Mouse (Mus musculus): ENCODE measurements around the gene Pnmal2.
"Not testable (repeated sequence)": the region's sequence is repeated elsewhere in the genome, so short reads cannot be mapped to it uniquely, and the experiment has no call there.

The Pnmal2 gene

DNA sequence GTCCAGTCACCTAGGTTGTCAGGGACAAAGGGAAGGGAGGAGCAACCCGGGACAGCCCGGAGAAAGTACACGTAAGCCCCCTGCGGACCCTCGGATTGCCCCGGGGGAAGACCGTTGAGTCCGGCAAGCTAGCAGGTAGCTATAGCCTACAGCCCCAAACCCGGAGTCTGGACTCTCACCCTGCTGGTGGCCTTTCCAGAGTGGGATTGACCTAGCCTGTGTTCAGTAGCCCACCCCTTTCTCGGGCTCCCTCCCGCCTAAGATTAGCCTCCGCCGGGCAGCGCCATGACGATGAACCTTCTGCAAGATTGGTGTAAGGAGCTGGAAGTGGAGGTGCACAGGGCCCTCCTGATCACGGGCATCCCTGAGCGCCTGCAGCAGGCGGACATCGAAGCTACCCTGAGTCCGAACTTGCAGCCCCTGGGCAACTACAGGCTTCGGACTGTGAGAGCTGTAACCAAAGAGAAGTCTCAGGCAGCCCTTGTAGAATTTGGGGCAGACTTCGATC is 380 bp downstream of the Pnmal2 start:
- DNase-seq (ENCODE audit: extremely low spot score): no peak

DNA sequence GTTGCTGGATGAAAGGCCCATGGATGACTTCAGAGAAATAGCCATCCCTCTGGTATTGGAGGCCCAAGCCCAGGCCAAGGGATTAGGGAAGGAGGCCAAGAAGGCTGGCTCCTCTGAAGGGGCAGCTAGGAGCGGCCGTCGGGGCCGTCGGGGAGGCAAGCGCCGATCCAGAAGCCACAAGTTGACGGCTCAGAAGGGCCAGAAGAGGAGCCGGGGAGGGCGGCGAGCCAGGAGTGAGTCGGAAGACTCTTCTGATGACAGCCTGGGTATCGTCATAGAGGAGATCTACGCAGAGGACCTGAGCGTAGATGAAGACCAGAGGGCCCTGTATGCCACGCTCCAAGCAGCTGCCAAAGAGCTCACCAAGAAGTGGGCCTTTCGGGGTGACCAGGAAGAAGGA is 937 bp downstream of the Pnmal2 start:
- no peak for DNase-seq (ENCODE audit: extremely low spot score)

DNA sequence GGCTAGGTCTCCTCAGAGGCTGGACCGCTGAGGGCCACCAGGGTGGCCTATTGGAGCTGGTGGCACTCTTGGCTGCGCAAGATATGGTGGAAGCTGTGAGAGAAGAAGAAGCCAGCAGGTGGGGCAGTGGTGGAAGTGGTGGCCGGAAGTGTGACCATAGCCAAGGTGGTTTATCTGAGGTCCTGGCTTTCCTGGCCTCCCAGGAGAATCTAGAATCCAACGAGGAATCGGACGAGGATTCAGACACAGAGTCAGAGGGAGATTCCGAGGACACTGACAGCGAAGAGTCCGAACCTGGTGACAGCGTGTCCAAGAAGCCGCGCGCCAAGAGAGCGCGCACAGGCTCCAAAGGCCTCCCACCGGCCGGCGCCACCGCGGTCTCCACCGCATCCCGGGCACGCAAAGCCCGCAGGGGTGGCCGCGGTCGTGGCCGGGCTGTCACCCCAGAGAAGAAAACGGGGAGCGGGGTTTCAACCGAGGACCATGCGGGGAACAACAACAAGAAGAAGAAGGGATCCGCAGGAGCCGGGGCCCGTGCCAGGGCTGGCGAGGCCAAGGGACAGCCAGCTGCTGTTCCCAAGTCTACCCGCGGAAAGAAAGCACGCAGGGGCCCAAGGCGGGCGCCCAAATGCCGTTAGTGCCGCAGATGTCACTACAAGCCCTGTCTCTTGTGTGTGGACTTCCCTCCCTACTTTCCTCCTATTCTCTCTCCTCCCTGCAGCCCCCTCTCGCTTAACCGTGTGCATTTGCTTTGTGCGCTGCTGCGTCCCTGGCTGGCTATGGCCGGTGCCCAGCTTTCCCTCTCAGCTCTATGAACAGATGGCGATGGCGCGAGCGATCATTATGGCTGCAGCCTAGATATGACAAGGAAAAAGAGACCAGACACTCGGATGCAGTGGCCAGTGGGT is 2.2 kb downstream of the Pnmal2 start:
- no peak for DNase-seq (ENCODE audit: extremely low spot score)

DNA sequence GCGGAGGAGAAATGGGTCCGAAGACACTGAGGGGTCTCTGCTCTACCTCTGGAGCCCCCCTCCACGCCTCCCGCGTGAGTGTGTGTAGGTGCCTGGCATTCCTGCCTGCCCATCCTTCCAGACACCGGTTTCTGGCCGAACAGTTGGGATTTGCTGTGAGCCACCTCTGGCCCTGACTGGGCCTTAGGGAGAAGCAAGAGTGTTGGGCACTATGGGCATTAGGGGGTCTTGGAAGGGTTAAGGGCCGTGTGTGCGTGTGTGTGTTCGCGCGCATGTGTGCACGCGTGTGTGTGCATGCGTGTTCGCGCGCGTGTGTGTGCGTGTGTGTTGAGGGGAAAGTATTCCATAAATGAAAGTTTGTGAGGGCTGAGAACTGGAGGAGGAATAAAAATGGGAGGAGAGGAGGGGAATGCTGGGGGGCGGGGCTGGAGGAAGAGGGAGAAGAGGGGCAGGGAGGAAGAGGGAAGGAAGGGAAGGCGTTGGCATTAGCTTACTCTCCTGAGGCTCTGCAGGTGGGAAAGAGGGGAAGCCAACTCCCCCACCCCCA is 2.9 kb downstream of the Pnmal2 start:
- no peak for DNase-seq (ENCODE audit: extremely low spot score)

DNA sequence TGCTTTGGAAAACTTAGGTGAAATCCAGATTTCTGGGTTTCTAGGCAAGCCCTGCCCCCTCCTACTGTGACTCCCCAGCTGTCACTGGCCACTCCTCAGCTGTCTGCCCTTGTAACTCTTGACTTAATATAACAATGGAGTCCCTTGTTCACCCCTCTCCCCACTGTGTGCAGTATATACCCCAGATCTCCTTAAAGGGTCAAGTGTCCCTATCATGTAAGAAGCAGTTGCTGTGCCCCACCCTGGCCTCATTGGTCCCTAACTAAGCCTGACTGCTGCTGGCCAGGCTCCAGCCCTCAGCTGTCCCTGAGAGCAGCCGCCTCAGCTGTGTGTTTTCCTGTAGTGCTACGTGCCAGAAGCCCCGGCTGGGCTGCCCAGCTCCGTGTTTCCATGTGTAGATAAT is 3.5 kb downstream of the Pnmal2 start:
- DNase-seq (ENCODE audit: extremely low spot score): no peak

DNA sequence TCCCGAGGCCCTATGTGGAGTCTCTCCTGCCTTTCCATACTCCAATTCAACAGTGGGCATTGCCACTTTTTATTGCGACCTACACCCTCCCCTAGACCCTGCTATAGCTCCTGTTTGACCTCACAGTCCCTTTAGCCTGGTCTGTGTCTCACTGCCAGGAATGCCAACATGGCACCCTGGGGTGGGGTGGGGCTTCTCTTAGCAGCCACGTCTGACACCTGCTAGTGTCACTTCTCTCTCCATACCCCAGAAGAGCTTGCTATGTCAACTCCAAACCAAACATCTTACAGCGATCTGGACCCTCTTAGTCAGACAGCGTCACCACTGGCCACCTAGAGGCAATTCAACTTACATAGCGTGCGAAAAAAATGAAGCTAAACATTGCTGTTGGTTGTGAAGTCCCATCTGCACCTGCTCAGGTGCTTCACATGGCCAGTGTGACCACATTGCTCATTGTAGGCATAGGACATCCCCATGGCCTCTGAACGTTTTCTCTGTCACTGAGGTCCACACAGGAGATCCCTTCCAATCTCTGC is 4.5 kb downstream of the Pnmal2 start:
- DNase-seq (ENCODE audit: extremely low spot score): no peak

DNA sequence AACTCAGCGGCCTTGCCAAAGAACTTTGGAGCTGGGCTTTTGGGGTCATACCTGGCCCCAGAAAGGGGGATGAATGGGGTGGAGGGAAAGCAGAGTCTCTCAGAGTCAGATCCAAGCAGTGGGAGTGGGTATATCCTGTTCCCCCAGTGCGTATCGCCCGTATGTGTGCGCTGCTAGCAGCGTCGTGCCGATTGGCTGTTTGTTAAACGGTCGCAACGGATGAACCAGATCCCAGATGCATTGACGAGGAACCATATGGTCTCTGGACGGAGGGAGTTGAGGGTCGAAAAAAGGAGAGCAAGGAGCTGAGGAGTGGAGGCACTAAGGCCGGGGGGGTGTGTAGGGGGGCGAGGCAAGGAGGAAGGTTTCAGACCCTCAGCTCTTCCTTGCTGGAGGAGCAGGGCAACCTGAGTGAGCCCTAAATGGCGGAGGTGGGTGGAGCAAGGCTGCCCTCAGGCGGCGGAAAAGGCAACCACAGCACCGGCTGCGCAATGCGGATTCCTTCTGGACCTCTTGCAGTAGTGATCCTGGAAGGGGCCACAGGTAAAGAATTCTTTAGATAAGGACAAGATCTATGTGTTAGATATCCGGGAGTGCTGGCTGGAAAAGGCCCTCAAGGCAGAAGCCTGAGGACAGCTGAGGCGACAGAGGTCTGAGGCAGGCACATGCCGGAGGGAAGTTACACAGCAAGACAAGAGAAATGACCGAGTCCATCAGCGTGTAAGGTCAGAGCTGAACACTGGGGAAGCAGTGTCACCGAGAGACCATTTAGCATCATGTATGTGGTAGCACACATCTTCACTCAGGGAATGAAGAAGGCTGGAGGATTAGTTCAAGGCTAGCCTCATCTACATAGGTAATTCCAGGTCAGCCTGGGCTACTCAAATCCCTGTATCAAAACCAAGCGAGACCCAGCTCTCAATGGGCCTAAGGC is 5.7 kb downstream of the Pnmal2 start:
- DNase-seq (ENCODE audit: extremely low spot score): peak; percentile 86

DNA sequence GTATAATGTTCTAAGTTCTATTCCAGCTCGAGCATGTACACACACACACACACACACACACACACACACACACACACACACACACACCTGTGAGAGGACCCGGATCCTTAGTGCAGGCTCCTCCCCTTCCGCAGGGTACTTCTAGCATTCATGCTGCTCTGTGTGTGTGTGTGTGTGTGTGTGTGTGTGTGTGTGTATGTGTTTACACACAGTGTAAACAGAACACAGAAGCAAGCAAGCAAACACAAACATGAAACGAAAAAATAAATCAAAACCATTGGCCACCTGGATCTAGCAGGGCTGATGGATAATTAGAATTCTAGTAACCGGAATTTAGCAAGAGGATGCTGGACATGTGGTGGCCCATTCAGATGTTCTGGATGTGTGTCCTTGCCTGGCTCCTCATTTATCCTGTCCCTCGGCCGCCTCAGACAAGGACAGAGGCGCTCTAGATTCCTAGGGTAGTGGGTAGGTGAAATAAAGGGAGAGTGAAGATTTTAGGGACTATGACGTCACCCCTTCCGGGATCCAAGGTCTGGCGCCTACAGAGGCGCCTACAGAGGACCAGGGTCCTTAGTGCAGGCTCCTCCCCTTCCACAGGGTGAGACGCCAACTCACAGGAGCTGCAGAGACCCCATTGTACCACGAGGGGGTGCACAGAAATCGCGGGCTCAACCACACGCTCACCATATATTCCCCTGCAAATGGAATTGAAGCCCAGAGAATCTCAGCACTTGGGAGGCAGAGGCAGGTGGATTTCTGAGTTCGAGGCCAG is 6.6 kb downstream of the Pnmal2 start:
- DNase-seq (ENCODE audit: extremely low spot score): peak; percentile 85

DNA sequence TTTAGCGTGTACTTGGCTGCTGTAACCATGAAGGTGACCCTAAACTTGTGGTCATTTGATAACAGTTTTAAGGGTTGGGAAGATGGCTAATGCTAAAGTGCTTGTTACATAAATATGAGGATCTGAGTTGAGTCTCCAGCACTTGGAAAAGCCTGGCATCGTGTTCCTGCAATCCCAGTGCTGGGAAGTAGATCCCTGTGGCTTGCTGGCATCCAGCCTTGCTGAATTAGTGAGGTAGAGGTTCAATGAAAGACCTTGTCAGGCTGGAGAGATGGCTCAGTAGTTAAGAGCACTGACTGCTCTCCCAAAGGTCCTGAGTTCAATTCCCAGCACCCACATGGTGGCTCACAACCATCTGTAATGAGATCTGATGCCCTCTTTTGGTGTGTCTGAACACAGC is 9.3 kb downstream of the Pnmal2 start:
- not testable (repeated sequence) for DNase-seq (ENCODE audit: extremely low spot score)

DNA sequence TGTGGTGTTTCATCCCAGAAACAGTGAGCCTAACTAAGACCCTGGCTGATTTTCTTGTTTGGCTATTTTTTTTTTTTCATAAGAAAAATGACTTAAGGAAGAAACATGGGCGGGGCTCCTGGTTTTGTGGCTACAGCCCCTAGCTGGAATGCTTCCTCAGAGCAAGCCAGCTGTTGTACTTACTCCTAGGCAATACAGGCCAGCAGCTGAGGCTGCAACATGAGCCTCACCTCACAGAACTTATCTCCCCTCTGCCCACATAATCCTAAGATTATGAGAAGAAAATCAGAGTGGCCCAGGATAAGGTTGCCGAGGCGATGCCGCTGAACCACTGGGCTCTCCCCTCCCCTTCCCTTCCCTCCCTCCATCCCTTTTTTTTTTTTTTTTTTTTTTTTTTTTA is 11.2 kb downstream of the Pnmal2 start:
- no peak for DNase-seq (ENCODE audit: extremely low spot score)

DNA sequence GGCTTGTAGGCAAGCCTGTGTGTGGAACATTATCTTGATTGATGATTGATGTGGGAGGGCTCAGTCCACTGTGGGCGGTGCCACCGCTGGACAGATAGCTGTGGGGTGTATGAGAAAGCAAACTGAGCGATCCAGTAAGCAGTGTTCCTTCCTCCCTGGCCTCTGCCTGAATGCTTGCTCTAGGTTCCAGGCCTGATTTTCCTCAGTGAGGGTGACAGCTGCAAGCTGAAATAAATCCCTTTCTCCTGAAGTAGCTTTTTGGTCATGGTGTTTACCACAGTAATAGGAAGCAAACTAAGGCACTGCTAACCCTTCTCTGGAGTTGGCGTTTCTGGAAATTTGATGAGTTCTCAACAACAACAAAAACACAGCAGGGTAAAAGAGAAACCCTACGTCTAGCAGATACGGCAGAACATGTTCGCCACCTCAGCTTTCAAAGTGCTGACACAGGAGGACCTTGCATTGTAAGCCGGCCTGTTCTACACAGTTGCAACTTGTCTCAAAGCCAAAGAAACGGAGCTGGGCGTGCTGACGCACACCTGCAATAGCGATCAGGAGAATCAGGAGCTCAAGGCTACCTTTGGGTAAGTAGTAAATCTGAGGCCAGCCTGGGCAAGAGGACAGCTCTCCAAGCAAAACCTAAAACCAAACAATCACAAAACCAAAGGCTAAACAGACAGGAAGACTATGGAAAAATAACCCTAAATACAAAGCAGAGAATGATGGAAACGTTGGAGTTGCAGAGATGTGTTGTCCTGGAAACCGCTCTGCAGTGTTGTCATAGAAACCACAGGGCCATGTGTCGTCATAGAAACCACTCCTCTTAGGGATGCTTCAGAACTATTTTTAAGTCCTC is 12.2 kb downstream of the Pnmal2 start:
- no peak for DNase-seq (ENCODE audit: extremely low spot score)

DNA sequence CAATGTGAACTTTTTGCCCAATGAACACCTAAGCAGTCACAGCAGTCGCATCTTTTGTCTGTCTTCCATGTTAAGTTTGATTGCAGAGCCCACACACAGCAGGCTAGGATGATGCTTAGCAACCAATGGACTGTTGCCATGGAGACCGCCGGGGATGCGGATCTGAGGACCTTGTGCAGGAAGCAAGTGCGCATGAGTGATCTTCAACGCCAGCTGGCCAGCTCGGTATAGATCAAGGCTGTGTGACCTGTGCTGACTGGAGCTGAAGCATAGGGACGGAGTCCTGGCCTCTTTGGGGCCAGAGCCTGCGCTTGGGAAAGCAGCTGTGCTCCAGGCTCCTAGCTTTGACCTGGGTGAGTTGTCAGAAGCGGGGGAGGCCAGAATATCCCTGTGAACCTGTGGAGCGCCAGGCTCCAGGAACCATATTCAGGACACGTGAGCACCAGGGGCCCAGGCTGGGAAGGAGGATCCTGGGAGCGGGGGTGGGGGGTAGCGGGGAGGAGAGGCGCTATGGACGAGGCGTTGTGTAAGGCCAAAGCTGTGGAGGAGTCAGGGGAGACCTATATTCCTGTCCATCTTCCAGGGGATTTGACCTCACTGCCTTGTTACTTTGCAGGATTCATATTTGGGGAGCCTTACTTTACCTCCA is 15.2 kb downstream of the Pnmal2 start, which contains the start of gene Pnmal1:
Gene Pnmal1 (plus strand): TSS at position 141 of the 649 bp plus-strand sequence.
- peak; percentile 82 for DNase-seq (ENCODE audit: extremely low spot score)

DNA sequence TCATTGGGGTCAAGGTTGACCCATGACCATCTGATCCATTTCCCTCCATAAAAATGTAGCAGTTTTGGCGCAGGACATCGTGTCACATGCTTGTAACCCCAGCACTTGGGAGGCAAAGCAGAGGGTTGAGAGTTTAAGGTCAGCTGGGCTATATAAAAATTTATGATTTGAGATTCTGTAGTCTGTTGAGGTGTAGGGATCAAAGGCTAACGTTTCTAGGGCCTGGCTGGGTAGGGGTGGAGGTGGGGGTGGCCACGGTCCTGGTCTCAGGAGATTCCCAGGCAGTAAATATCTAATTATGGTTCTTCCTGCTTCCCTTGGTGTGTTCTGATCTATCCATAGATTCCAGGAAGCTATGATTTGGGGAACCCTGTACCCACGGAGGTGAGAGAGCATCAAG is 17.2 kb downstream of the Pnmal2 start:
- DNase-seq (ENCODE audit: extremely low spot score): no peak

DNA sequence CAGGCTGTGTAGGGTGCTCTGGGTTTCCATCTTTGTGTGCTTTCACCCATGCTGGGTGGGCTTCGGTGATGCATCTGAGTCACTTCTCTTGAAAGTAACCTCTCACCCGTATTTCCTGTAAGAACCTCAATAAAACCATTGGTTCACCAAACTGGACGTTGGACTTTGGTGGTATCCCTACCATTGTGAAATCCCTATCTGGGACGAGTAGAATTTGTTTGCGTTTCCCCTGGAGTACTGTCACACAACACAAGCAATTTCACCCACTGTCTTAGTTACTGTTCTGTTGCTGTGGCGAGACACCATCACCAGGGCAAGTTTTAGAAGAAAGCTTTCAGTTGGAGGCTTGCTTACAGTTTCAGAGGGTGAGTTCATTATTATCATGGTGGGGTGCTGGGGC is 23.9 kb downstream of the Pnmal2 start:
- no peak for DNase-seq (ENCODE audit: extremely low spot score)

DNA sequence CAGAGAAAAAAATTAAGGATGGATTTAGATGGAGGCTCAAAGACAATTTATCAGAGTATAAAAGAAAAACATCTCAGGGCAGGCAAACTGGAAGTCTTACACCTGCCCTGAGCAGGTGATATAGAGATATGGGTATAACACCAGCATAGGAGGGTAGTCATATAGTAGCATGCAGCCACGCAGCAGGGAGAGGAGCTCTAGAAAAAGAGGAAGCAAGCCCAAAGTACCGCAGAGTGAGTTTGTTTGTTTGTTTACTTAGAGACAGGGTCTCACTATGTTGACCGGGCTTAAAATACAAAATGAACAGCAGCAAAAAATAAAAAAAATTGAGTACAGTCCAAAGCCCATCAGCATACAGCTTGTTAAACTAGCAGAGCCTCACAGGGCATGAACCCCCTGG is 26.7 kb downstream of the Pnmal2 start:
- no peak for DNase-seq (ENCODE audit: extremely low spot score)

DNA sequence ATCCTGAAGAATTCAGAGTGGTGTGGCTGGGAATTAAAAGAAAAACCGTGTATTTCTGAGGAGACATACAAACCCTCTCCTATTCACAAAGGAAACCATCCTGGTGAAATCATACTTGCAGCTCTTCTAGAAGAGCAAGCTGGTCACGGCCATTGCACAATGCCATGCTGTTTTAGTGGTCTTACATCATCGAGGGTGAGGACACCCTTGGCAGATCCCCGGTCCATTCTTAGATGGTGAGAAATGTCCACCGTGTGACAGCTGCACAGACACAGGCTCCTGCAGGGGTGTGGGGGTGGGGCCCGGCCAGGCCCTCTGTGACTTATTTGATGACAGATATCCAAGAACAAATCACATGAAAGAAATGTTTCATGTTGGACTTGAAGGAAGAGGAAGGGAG is 29.5 kb downstream of the Pnmal2 start:
- no peak for DNase-seq (ENCODE audit: extremely low spot score)

DNA sequence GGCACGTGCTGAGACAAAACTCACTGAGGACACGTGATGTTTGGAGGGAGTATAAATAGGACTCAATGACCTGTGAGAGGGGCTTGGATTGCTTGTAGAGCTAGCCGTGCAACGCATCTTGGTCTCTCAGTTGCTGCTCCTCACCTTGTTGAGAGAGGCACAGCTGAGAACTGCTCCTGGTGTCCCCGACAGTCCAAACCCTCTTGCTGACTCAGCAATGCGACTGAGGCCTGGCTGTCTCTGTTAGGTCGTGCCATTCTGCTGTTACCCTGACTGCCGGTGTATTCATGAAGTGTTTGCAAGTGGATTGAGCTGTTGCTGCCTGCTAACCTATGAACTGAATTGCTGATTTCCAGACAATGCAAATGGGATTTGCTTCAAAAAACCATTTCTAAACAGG is 31.8 kb downstream of the Pnmal2 start:
- DNase-seq (ENCODE audit: extremely low spot score): no peak

DNA sequence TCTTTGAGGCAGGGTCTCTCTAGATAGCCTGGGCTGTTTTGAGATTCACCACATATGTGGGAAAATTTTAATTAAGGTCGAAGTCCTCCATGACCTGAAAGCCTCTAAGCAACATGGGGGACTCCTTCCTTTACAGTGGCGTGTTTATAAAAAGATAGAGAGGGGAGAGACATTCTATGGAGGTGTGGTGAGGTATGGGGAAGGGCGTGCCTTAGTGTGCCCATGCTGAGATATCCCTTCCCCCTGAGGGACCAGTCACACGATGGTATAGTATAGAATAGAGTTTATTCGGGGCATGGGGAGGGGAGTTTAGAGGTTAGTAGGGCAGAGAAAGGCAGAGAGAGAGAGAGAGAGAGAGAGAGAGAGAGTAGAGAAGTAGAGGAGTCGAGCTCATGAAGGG is 33.7 kb downstream of the Pnmal2 start:
- no peak for DNase-seq (ENCODE audit: extremely low spot score)

DNA sequence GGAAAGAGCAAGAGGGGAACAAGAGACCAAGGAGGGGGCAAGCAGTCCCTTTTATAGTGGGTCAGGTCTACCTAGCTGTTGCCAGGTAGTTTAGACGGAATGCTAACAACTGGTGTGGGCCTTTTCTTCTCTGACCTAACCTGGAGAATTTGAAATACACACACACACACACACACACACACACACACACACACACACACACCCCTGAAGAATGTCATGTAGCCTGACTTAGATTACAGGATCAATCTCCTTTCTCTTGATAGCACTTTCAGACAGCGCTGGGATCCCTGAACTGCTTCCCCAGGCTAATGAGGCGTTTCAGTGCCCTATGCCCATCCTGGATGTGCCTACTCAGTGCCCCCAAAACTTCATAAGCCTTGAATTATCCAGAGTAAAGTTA is 34.1 kb downstream of the Pnmal2 start:
- no peak for DNase-seq (ENCODE audit: extremely low spot score)

DNA sequence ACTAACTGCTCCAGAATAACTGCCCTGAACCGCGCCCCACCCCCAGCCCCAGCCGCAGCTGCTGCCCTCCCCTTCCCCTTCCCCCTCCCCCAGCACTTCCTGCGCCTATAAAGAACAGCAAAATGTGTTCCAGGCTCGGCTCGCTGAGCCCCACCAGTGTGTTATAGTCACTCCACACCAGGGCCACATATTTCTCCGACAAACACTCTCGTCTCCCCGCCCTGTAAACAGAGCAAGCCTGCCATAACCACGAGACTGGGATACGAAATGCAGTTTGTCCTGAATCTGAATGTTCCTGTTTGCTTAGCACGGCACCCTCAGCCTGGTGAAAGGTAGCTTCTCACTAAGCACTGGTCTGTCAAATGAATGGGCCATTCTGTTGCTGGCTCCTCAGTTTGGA is 35.9 kb downstream of the Pnmal2 start:
- DNase-seq (ENCODE audit: extremely low spot score): peak; percentile 62

Measured in embryo, embryonic 9.5 days (tissue).